Mouse (Mus musculus): ENCODE results near the gene Btbd35f6. TPM values are rescaled to one million over a fixed set of nuclear protein-coding genes. Genes with fewer than 3 reads are reported as not detected.
"Not testable (repeated sequence)": the region's sequence is repeated elsewhere in the genome, so short reads cannot be mapped to it uniquely, and the experiment has no call there.

Btbd35f6 gene
- total RNA-seq (2014; rRNA removed): not detected in 2 replicates
- polyA plus RNA-seq (2015; fragmentation: Nextera tagmentation; extraction: Ambion mirVana): not detected in 2 replicates

GRCm38 (mm10) chrX:33956440-33956839 lies at the start of gene Btbd35f6:
Gene Btbd35f6, minus strand, starts transcription at chrX:33956540.
- DNase-seq (ENCODE audit: low spot score); H3K4me2 ChIP-seq (ENCODE audit: low read depth, low read length); H3K9ac ChIP-seq (replicated peaks; ENCODE audit: low read length); H3K9me3 ChIP-seq (ENCODE audit: low read length); H3K36me3 ChIP-seq (ENCODE audit: insufficient read depth, low read length); H3K27ac ChIP-seq; H3K4me1 ChIP-seq (ENCODE audit: insufficient read depth, low read length); H3K27me3 ChIP-seq (ENCODE audit: insufficient read depth, low read length); H3K4me3 ChIP-seq (ENCODE audit: low read length); ATAC-seq: not testable (repeated sequence)
- WGBS: 86% methylated on average over 2 of the region's 4 CpGs

GRCm38 (mm10) chrX:33986716-33987115 lies 30.4 kb upstream of the Btbd35f6 start, which contains the start of gene Gm21870:
Gene Gm21870, minus strand, starts transcription at chrX:33986816.
- H3K27ac ChIP-seq; DNase-seq (ENCODE audit: low spot score); H3K9ac ChIP-seq (replicated peaks; ENCODE audit: low read length); H3K4me3 ChIP-seq (ENCODE audit: low read length); H3K36me3 ChIP-seq (ENCODE audit: insufficient read depth, low read length); H3K27me3 ChIP-seq (ENCODE audit: insufficient read depth, low read length); H3K4me2 ChIP-seq (ENCODE audit: low read depth, low read length); H3K4me1 ChIP-seq (ENCODE audit: insufficient read depth, low read length); H3K9me3 ChIP-seq (ENCODE audit: low read length); ATAC-seq: not testable (repeated sequence)

DNA sequence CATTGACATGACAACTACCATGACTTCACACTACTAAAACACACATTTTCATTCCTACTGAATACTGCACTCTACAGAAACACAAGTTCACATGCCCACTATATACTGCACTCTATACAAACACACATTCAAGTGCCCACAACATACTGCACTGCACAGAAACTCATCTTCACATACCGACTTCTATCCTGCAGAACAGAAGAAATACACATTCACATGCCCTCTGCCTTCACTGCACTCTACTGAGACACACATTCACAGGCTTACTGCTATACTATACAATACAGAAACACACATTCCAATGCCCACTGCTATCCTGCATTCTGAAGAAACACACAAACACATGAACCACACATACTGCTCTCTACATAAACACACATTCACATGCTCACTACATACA lies 26.1 kb downstream of the Btbd35f6 start:
- not testable (repeated sequence) for H3K9ac ChIP-seq (replicated peaks; ENCODE audit: low read length); H3K27ac ChIP-seq; H3K9me3 ChIP-seq (ENCODE audit: low read length); H3K27me3 ChIP-seq (ENCODE audit: insufficient read depth, low read length); H3K36me3 ChIP-seq (ENCODE audit: insufficient read depth, low read length); DNase-seq (ENCODE audit: low spot score); H3K4me2 ChIP-seq (ENCODE audit: low read depth, low read length); H3K4me3 ChIP-seq (ENCODE audit: low read length); H3K4me1 ChIP-seq (ENCODE audit: insufficient read depth, low read length); ATAC-seq
- WGBS: no CpG with 5 or more reads among the region's 1 CpGs

GRCm38 (mm10) chrX:33928225-33928624 lies 28.1 kb downstream of the Btbd35f6 start:
- not testable (repeated sequence) for ATAC-seq; H3K4me2 ChIP-seq (ENCODE audit: low read depth, low read length); H3K27ac ChIP-seq; H3K36me3 ChIP-seq (ENCODE audit: insufficient read depth, low read length); H3K4me3 ChIP-seq (ENCODE audit: low read length); H3K9me3 ChIP-seq (ENCODE audit: low read length); DNase-seq (ENCODE audit: low spot score); H3K4me1 ChIP-seq (ENCODE audit: insufficient read depth, low read length); H3K9ac ChIP-seq (replicated peaks; ENCODE audit: low read length); H3K27me3 ChIP-seq (ENCODE audit: insufficient read depth, low read length)
- WGBS: 76% methylated on average over 4 of the region's 4 CpGs

DNA sequence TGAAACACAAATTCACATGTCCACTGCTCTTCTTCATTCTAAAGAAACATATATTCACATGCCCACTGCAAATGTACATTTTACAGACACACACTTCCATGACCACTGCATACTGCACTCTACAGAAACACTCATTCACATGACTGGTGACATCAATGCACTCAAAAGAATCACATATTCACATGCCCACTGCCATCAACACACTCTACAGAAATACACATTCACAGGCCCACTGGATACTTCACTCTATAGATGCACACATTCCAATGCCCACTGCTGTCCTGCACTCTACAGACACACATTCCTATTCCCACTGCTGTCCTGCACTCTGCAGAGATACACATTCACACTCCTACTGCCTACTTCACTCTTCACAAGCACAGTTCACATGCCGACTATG lies 30.0 kb downstream of the Btbd35f6 start:
- not testable (repeated sequence) for H3K4me1 ChIP-seq (ENCODE audit: insufficient read depth, low read length); H3K4me3 ChIP-seq (ENCODE audit: low read length); H3K9ac ChIP-seq (replicated peaks; ENCODE audit: low read length); H3K27ac ChIP-seq; DNase-seq (ENCODE audit: low spot score); H3K27me3 ChIP-seq (ENCODE audit: insufficient read depth, low read length); H3K4me2 ChIP-seq (ENCODE audit: low read depth, low read length); H3K9me3 ChIP-seq (ENCODE audit: low read length); ATAC-seq; H3K36me3 ChIP-seq (ENCODE audit: insufficient read depth, low read length)
- no CpG with 5 or more reads among the region's 1 CpGs for whole genome bisulfite sequencing

DNA sequence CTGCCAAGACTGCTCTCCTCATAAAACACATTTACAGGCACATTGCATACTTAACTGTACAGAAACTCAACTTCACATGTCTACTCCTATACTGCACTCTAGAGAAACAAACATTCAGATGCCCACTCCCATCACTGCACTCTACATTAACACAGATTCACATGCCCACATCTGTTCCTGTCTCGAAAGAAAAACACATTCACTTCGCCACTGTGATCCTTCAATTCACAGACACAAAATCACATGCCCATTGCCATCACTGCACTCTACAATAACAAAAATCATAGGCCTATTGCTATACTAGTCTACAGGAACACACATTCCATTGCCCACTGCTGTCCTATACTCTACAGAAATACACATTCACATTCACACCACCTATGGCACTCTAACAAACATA lies 30.9 kb downstream of the Btbd35f6 start:
- not testable (repeated sequence) for H3K4me1 ChIP-seq (ENCODE audit: insufficient read depth, low read length)

More for the DNA sequence above, 30.9 kb downstream of the Btbd35f6 start:
- H3K27me3 ChIP-seq (ENCODE audit: insufficient read depth, low read length); ATAC-seq; H3K27ac ChIP-seq; H3K36me3 ChIP-seq (ENCODE audit: insufficient read depth, low read length); H3K4me2 ChIP-seq (ENCODE audit: low read depth, low read length); DNase-seq (ENCODE audit: low spot score); H3K9ac ChIP-seq (replicated peaks; ENCODE audit: low read length); H3K4me3 ChIP-seq (ENCODE audit: low read length); H3K9me3 ChIP-seq (ENCODE audit: low read length): not testable (repeated sequence)
- 85% methylated on average over 2 of the region's 2 CpGs for WGBS

Other genes with a start within 250 kb of the Btbd35f6 start
- gene Gm21870, start 30.3 kb upstream of the Btbd35f6 start, total RNA-seq (2014; rRNA removed): not detected in 2 replicates
- not detected in 2 replicates for gene Gm21870, start 30.3 kb upstream of the Btbd35f6 start, polyA plus RNA-seq (2015; fragmentation: Nextera tagmentation; extraction: Ambion mirVana)
- not detected in 2 replicates for gene Btbd35f9, start 205.0 kb upstream of the Btbd35f6 start, total RNA-seq (2014; rRNA removed)
- gene Btbd35f9, start 205.0 kb upstream of the Btbd35f6 start, polyA plus RNA-seq (2015; fragmentation: Nextera tagmentation; extraction: Ambion mirVana): not detected in 2 replicates

All from hindbrain, postnatal 0 days (tissue).